Mouse (Mus musculus) cerebellum, adult 2 months (tissue): ENCODE measurements around the gene Spata9. TPM values are rescaled to one million over a fixed set of nuclear protein-coding genes. Genes with fewer than 3 reads are reported as not detected.

Experiments
- DNase-seq, 2 experiments: peaks; one replicate each; pipeline ENCODE4 v3.0.0; 2021
- H3K27ac ChIP-seq: fragments of 200-500 bp; 2 replicates; pipeline ENCODE4 v1.5.1; 2012; ENCODE audit warnings: low read length, control low read depth, inconsistent platforms; ENCODE audit not compliant: insufficient read depth
- H3K27me3 ChIP-seq: fragments of 200-500 bp; 2 replicates; pipeline ENCODE4 v1.6.1; 2012; ENCODE audit warnings: inconsistent platforms, mild to moderate bottlenecking, low read length, moderate library complexity; ENCODE audit not compliant: control insufficient read depth, insufficient read depth
- H3K4me1 ChIP-seq: fragments of 200-500 bp; 2 replicates; pipeline ENCODE4 v1.6.1; 2011; ENCODE audit warnings: low read length; ENCODE audit not compliant: control insufficient read depth, insufficient read depth
- H3K4me3 ChIP-seq: fragments of 200-500 bp; replicated peaks from 2 replicates; pipeline ENCODE3; 2011; ENCODE audit warnings: mild to moderate bottlenecking, low read depth, low read length, control low read depth; ENCODE audit not compliant: insufficient read depth
- CTCF ChIP-seq: fragments of 200-500 bp; IDR thresholded peaks from 2 replicates; pipeline ENCODE4 v1.5.1; 2011; ENCODE audit warnings: low read depth, mild to moderate bottlenecking, control low read depth, low read length, moderate library complexity, borderline replicate concordance; ENCODE audit not compliant: insufficient read depth
- POLR2A ChIP-seq: fragments of 200-500 bp; IDR thresholded peaks from 2 replicates; pipeline ENCODE4 v1.6.1; 2011; ENCODE audit warnings: low read length, control low read depth, borderline replicate concordance; ENCODE audit not compliant: insufficient read depth
- WGBS: fragments of 180-500 bp; shearing (Covaris S2); methylation state at CpG from one replicate; pipeline ENCODE4 v1.1.7; 2018; 5-methylcytosine and 5-hydroxymethylcytosine counted together
- polyA plus RNA-seq: library from polyadenylated mRNA; depleted of rRNA; stranded (reverse); fragments of >200 nt; gene quantifications from 2 replicates; pipeline ENCODE4 v1.2.3, GENCODE M21; 2012

The Spata9 gene
- polyA plus RNA-seq, 1 experiment, result 0.41 TPM

DNA sequence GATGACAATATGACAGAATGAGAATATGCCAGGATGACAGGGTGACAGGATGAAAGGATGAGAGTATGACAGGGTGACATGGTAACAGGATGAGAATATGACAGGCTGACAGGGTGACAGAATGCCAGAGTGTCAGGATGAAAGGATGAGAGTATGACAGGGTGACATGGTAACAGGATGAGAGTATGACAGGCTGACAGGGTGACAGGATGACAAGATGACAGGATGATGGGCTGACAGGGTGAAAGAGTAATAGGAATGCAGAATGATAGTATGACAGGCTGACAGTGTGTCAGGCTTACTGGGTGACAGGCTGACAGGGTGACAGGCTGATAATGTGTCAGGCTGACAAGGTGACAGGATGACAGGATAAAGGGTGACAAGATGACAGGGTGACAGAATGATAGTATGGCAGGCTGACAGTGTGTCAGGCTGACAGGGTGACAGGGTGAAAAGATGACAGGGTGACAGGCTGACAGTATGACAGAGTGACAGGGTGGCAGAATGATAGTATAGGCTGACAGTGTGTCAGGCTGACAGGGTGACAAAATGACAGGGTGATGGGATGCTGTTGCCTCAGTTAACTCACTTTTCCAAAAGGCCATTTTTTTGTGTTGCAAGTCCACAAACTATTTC is 11.5 kb upstream of the Spata9 start:
- TF ChIP-seq POLR2A (no peak), CTCF (no peak)
- Histone ChIP-seq H3K27me3 (no peaks in the 10 kb centered on the region), H3K4me3 (no peak overlapping the region), H3K27ac (no peak overlapping the region), H3K4me1 (no peaks in the 10 kb centered on the region)
- no peak for DNase-seq

DNA sequence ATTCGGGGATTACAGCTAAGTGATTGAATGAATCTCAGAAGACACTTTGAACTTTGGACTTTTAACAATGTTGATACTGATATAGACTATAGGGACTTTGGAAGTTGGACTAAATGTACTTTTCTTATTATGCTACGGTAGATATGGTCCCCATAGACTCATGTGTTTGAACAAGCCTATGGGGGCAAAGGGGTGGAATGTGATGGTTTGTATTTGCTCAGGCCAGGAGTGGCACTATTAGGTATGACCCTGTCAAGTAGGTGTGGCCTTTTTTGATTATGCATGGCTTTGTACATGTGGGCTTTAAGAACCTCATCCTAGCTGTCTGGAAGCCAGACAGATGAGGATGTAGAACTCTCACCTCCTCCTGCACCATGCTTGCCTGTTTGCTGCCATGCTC is 7.5 kb downstream of the Spata9 start:
- no peaks in the 10 kb centered on the region for H3K27me3 ChIP-seq
- no peaks in the 10 kb centered on the region for H3K4me1 ChIP-seq
- DNase-seq, result no peak
- no peak overlapping the region for H3K4me3 ChIP-seq
- 79% methylated on average over 2 of the region's 2 CpGs for WGBS
- no peak overlapping the region for H3K27ac ChIP-seq
- no peak for TF ChIP-seq CTCF

DNA sequence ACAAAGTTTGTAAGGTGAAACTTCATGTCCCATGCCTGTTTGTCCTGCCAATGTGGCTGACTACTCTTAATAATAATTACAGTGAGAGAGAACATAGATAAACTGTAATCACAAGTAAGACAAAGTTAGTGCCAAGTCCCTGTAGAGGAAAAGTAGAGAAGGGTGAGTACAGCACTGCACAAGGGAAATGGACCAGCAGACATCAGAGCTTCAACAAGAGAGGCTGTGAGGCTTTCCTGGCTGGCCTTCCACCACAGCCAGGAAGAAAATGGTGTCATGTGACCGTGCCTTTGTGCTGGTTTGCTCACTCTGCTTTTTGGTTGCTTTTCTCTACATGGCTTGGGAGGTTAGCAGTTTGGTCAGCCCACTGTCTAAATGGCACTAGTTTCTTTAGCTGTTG is 8.7 kb downstream of the Spata9 start:
- H3K27me3 ChIP-seq, result no peaks in the 10 kb centered on the region
- TF ChIP-seq POLR2A (no peak), CTCF (no peak)
- H3K4me1 ChIP-seq, result no peaks in the 10 kb centered on the region
- no peak for DNase-seq
- no peak overlapping the region for H3K27ac ChIP-seq
- WGBS, result 59% methylated on average over 1 of the region's 1 CpGs
- no peak overlapping the region for H3K4me3 ChIP-seq

DNA sequence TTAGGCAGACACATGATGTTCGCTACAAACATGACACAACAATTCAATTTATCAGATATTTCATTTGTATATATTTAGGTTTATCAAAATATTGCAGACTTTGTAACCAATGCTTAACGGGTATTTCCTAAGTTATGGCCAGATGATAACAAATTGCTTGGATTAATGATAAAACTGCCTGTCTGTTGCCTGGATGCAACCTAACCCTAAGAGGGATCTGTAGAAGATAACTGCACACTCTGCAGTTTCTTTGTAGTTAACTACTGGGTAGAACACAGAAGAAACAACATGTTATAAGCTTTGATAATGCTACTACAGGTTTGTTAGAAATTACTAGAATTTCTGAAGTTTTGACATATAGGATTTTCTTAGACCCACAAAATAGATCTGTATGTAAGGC is 9.3 kb downstream of the Spata9 start:
- no peak for TF ChIP-seq CTCF
- TF ChIP-seq POLR2A, result no peak
- Histone ChIP-seq H3K4me1 (no peaks in the 10 kb centered on the region), H3K27ac (no peak overlapping the region), H3K4me3 (no peak overlapping the region), H3K27me3 (no peaks in the 10 kb centered on the region)
- no peak for DNase-seq
- WGBS, result 94% methylated on average over 2 of the region's 2 CpGs

DNA sequence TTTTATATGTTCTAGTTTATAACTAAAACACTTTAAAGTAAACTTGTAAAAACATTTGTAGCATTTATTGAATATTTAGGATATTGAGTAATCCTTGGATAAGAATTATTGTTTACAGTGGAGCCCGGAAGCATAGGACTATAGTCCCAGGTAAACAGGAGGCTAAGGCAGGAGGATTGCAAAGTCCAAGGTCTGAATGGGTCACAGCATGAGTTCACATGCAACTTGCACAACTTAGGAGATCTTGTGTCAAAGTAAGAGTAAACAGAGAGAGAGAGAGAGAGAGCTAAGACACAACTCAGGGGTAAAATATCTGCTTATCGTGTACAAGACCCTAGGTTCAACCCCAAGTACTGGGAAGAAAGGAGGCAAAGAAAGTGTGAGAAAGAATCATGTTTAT is 9.7 kb downstream of the Spata9 start:
- WGBS, result 91% methylated on average over 2 of the region's 2 CpGs
- Histone ChIP-seq H3K27me3 (no peaks in the 10 kb centered on the region), H3K4me1 (no peaks in the 10 kb centered on the region), H3K4me3 (no peak overlapping the region), H3K27ac (no peak overlapping the region)
- TF ChIP-seq POLR2A (no peak), CTCF (no peak)
- DNase-seq, result no peak

DNA sequence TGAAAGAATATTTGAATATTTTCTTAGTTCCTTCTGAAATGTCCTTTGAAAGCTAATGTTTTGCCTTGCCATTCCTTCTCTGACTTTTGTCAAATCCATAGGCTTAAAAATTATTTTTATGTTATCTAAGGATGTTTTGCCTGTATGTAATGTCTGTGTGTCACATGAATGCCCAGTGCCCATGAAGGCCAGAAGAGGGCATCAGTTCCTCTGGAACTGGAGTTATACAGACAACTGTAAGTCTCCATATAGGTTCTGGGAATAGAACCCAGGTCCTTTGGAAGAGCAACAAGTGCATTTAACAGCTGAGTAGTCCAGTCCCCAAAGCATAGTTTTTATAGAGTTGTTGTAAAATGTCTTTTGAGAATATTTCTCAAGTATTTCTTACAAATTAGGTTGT is 15.0 kb downstream of the Spata9 start:
- Histone ChIP-seq H3K27me3 (no peaks in the 10 kb centered on the region), H3K4me1 (no peaks in the 10 kb centered on the region), H3K27ac (no peak overlapping the region), H3K4me3 (no peak overlapping the region)
- TF ChIP-seq CTCF (no peak), POLR2A (no peak)
- DNase-seq, result no peak

DNA sequence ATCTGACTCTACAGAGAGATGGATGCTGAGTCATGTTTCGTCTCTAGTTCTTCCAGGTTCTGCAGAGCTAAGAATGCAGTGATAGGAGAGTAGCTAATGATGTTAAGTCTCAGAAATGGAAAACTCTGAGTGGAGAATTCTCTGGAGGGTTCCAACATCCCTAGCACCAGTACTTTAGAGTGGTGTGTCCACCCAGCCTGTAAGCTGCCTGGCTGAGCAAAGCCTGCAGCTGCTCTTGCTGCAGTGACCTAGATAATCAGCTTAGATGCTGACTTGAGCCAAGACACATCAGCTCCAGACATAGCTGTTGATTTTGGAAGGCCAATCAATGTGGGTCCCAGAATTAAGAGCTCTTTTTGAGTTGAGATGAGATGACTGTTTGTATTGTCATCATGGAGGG is 21.1 kb downstream of the Spata9 start:
- Histone ChIP-seq H3K4me1 (no peaks in the 10 kb centered on the region), H3K27ac (no peak overlapping the region), H3K27me3 (no peaks in the 10 kb centered on the region), H3K4me3 (no peak overlapping the region)
- WGBS, result 71% methylated on average over 1 of the region's 1 CpGs
- TF ChIP-seq CTCF (no peak), POLR2A (no peak)
- peak in 1 of 2 experiments; percentile 10 for DNase-seq

DNA sequence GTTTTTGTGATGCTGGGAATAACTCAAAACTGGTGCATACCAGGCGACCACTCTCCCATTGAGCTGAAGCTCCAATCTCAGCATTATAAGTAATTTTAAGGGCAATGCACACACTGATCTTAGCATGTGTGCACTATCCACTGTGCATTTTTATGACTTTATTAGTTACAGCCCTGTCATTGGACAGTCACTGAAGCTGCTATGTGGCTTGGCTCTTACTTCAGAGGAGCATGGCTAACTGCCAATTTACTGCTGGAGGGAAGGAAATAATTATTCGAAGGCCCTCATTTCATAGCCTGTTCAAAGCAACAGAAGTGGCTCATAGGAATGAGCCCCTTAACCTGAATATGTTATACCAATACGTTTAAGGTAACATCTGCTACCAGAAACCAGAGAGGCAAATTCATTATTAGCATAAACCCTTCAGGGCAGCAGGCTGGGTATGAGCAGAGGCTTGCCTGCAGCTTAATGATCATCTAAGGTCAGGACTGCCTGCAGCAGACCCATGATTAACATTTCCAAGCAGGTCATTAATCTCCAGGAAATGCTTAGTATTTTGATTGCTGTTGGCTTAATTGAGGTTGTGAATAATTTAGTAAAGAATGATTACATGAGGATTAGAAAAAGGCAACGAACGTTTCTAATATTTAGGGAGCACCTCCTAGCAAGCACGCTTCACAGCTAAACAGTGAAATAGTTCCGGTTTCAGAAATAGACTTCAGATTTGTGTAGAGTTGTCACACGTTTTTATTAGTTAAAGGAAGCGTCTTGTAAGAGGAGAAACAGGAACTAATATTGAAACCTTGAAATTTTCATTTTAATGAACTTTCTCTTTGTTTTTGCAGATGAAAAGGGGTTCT is 25.4 kb downstream of the Spata9 start:
- no peak for TF ChIP-seq POLR2A
- TF ChIP-seq CTCF, result no peak
- peak in 1 of 2 experiments; percentile 11 for DNase-seq
- no peaks in the 10 kb centered on the region for H3K4me1 ChIP-seq
- no peak overlapping the region for H3K4me3 ChIP-seq
- 46% methylated on average over 9 of the region's 9 CpGs for WGBS
- no peak overlapping the region for H3K27ac ChIP-seq
- H3K27me3 ChIP-seq, result no peaks in the 10 kb centered on the region
